11 mouse cellular contexts compared by ENCODE assay signal in the genomic region with DNA sequence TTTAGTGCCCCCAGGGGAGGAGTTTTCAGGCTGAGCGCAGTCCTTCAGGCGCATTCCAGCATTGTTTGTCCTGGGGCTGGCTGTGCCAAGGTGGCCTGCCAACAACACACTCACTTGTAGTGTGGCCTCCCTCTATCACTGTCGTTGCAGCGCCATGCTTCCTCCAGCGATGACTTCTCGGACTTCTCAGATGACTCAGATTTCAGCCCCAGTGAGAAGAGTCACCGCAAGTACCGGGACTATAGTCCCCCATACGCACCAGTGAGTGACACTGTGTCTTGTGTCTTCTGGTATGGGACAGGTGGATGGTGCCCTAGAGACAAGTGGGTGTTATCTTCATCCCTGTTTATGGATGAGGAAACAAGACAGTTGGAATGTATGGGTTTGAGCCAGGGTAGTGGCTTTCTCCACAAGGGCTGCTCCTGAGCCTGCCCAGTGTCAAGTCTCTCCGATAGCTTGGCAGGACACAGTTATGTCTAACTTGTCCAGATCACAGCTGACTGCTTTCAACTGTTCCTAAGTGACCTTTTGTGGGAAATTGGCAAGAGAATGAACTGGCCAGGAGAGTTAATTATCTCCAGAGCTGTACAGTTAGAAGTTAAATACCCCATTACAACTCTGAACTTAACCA. TPM values are rescaled to one million over a fixed set of nuclear protein-coding genes. Genes with fewer than 3 reads are reported as not detected.
A peak's percentile ranks its signal among the peaks of the same experiment; 100 is the strongest.
DNase-seq lines count a peak whose midpoint lies in the region; ATAC-seq and TF ChIP-seq lines count a peak whose summit lies in the region.
"Had no signal": no experiment of that assay in that cellular context is flagged by ENCODE, and none has a peak within 500 bp of the region (broad histone marks: within the 10 kb centered on the region; RNA-seq: fewer than 3 reads in every experiment).

No protein-coding gene starts in this region.

- no peak for TF ChIP-seq CTCF in lung, adult 2 months (IDR thresholded peaks at IDR 0.05; ENCODE audit: insufficient read depth, low read length)

- no peak overlapping the region for H3K4me2 ChIP-seq in heart, embryonic 11.5 days
- H3K4me2 ChIP-seq in hindbrain, embryonic 16.5 days (ENCODE audit: low read length) = no peak overlapping the region

- intact Hi-C loops in heart, postnatal 25 days (cut with DNase I) = no loop called here

- H3K27me3 ChIP-seq in heart, embryonic 11.5 days (ENCODE audit: control insufficient read depth, insufficient read depth, low read length) = no peaks in the 10 kb centered on the region
- no peaks in the 10 kb centered on the region for H3K27me3 ChIP-seq in hindbrain, embryonic 16.5 days (replicated peaks; ENCODE audit: control insufficient read depth, insufficient read depth, low read length)

- peaks cover 13% of the 10 kb centered on the region for H3K4me1 ChIP-seq in heart, embryonic 11.5 days (ENCODE audit: control insufficient read depth, insufficient read depth, low read length)
- peaks cover 5% of the 10 kb centered on the region for H3K4me1 ChIP-seq in lung, adult 2 months (ENCODE audit: control insufficient read depth, insufficient read depth, low read length)
- H3K4me1 ChIP-seq in hindbrain, embryonic 16.5 days (ENCODE audit: control insufficient read depth, insufficient read depth, low read depth, low read length) = peaks cover 4% of the 10 kb centered on the region

- no peak overlapping the region for H3K27ac ChIP-seq in heart, embryonic 11.5 days (ENCODE audit: low read depth, low read length)
- no peak overlapping the region for H3K27ac ChIP-seq in hindbrain, embryonic 16.5 days (ENCODE audit: low read depth, low read length)
- H3K27ac ChIP-seq: liver, embryonic 14.5 days had no signal

- H3K36me3 ChIP-seq in heart, embryonic 11.5 days (ENCODE audit: control insufficient read depth, insufficient read depth, low read length) = peaks cover 37% of the 10 kb centered on the region
- peaks cover 32% of the 10 kb centered on the region for H3K36me3 ChIP-seq in hindbrain, embryonic 16.5 days (ENCODE audit: control insufficient read depth, insufficient read depth, low read length)

- WGBS in heart, embryonic 11.5 days (ENCODE audit: insufficient replicate concordance) = 85% methylated on average over 10 of the region's 10 CpGs
- 40% methylated on average over 10 of the region's 10 CpGs for WGBS in lung, adult 2 months
- 84% methylated on average over 10 of the region's 10 CpGs for WGBS in hindbrain, embryonic 16.5 days

- no peak overlapping the region for H3K9ac ChIP-seq in heart, embryonic 11.5 days (ENCODE audit: low read depth, low read length)
- H3K9ac ChIP-seq in hindbrain, embryonic 16.5 days (ENCODE audit: low read depth, low read length) = no peak overlapping the region
- H3K9ac ChIP-seq: liver, embryonic 14.5 days had no signal

- DNase-seq in heart, adult 11 months = peak; percentile 98
- DNase-seq in adrenal gland, postnatal 36 days = peak; percentile 51 to 65
- peak; percentile 51 for DNase-seq in heart, postnatal 25 days (ENCODE audit: low spot score)
- peak; percentile 63 for DNase-seq in lung, adult 2 months
- DNase-seq: cerebellum, adult 8-10 months had no signal

- no peaks in the 10 kb centered on the region for H3K9me3 ChIP-seq in heart, embryonic 11.5 days (replicated peaks; ENCODE audit: control insufficient read depth, low read length)
- no peaks in the 10 kb centered on the region for H3K9me3 ChIP-seq in hindbrain, embryonic 16.5 days (ENCODE audit: control insufficient read depth, low read length)

- no peak for ATAC-seq in heart, embryonic 11.5 days (replicated peaks; ENCODE audit: insufficient number of reproducible peaks, low FRiP score, low TSS enrichment)
- ATAC-seq in inflammation-experienced regulatory T-cells, adult 6 months = no peak
- ATAC-seq in cerebellum, adult (ENCODE audit: insufficient number of reproducible peaks, low FRiP score, low TSS enrichment) = no peak
- ATAC-seq in hindbrain, embryonic 16.5 days = no peak

- H3K4me3 ChIP-seq in heart, embryonic 11.5 days (ENCODE audit: low read depth, low read length) = no peak overlapping the region
- H3K4me3 ChIP-seq in lung, adult 2 months (replicated peaks; ENCODE audit: extremely low read depth, low read depth, low read length) = no peak overlapping the region
- no peak overlapping the region for H3K4me3 ChIP-seq in hindbrain, embryonic 16.5 days (ENCODE audit: low read length)
- H3K4me3 ChIP-seq: myocyte had no signal

- no peak; the same call in 1 of the 2 replicates for TF ChIP-seq POLR2A in lung, adult 2 months (IDR thresholded peaks at IDR 0.05; ENCODE audit: borderline replicate concordance, extremely low read depth, low read depth, low read length)

RNA-seq across cellular contexts. Expression of gene Zc3h4, which starts 16.5 kb away (rescaled TPM):
- 9.4 and 12.8 TPM in 2 replicates for polyA plus RNA-seq in heart, embryonic 11.5 days (2014; fragmentation: Nextera tagmentation; extraction: Ambion mirVana)
- 10 to 100 TPM; 38.3 to 39.0 TPM for total RNA-seq in adrenal gland, postnatal 36 days (2021)
- total RNA-seq in heart, postnatal 25 days (2021) = 10 to 100 TPM; 29.0 to 29.9 TPM
- polyA plus RNA-seq in lung, adult 2 months (2012; rRNA removed) = 44.9 and 45.9 TPM in 2 replicates
- polyA plus RNA-seq in inflammation-experienced regulatory T-cells, adult 6 months (2017; shearing (Covaris generic)) = 10 to 100 TPM; 13.1 to 20.1 (median 17.3) TPM
- 11.7 and 13.4 TPM in 2 replicates for polyA plus RNA-seq in hindbrain, embryonic 16.5 days (2015; fragmentation: Nextera tagmentation; extraction: Ambion mirVana)

RNA-seq across cellular contexts. Expression of gene Sae1, which starts 29.6 kb away (rescaled TPM):
- polyA plus RNA-seq in heart, embryonic 11.5 days (2014; fragmentation: Nextera tagmentation; extraction: Ambion mirVana) = 222 and 243 TPM in 2 replicates
- 10 to 100 TPM; 69.1 to 70.8 TPM for total RNA-seq in adrenal gland, postnatal 36 days (2021)
- total RNA-seq in heart, postnatal 25 days (2021) = 10 to 100 TPM; 35.2 to 37.2 TPM
- polyA plus RNA-seq in lung, adult 2 months (2012; rRNA removed) = 20.7 and 31.0 TPM in 2 replicates
- polyA plus RNA-seq in inflammation-experienced regulatory T-cells, adult 6 months (2017; shearing (Covaris generic)) = 100 to 1,000 TPM in 1 of 3 experiments, 10 to 100 TPM in 2; 72.6 to 121 (median 77.7) TPM
- 267 and 272 TPM in 2 replicates for polyA plus RNA-seq in hindbrain, embryonic 16.5 days (2015; fragmentation: Nextera tagmentation; extraction: Ambion mirVana)

RNA-seq across cellular contexts. Expression of gene Tmem160, which starts 35.3 kb away (rescaled TPM):
- 69.4 and 78.6 TPM in 2 replicates for polyA plus RNA-seq in heart, embryonic 11.5 days (2014; fragmentation: Nextera tagmentation; extraction: Ambion mirVana)
- total RNA-seq in adrenal gland, postnatal 36 days (2021) = 10 to 100 TPM; 69.1 to 82.7 TPM
- total RNA-seq in heart, postnatal 25 days (2021) = 10 to 100 TPM; 82.2 to 88.1 TPM
- 129 and 205 TPM in 2 replicates for polyA plus RNA-seq in lung, adult 2 months (2012; rRNA removed)
- polyA plus RNA-seq in inflammation-experienced regulatory T-cells, adult 6 months (2017; shearing (Covaris generic)) = 1 to 10 TPM; 5.3 to 7.7 (median 7.6) TPM
- 77.0 and 86.9 TPM in 2 replicates for polyA plus RNA-seq in hindbrain, embryonic 16.5 days (2015; fragmentation: Nextera tagmentation; extraction: Ambion mirVana)
